Mouse (Mus musculus) hindbrain, embryonic 15.5 days (tissue): ENCODE results near the gene Phkg1. TPM values are rescaled to one million over a fixed set of nuclear protein-coding genes. Genes with fewer than 3 reads are reported as not detected.
"Not testable (repeated sequence)": the region's sequence is repeated elsewhere in the genome, so short reads cannot be mapped to it uniquely, and the experiment has no call there.

Experiments used
- ATAC-seq: fragments of 200-750 bp; cut with Nextera tagmentation; 2 replicates; pipeline ENCODE4 v1.8.0; 2017; ENCODE audit warnings: low read depth, moderate number of reproducible peaks, moderate TSS enrichment; ENCODE audit not compliant: low FRiP score
- H3K27ac ChIP-seq: fragments of 300-500 bp; sonication (generic); replicated peaks from 2 replicates; pipeline ENCODE4 v1.5.1; 2015; ENCODE audit warnings: mild to moderate bottlenecking, inconsistent platforms
- H3K27me3 ChIP-seq: fragments of 300-500 bp; sonication (generic); 2 replicates; pipeline ENCODE4 v1.6.1; 2015; ENCODE audit warnings: control low read depth, inconsistent platforms
- H3K36me3 ChIP-seq: fragments of 300-500 bp; sonication (generic); 2 replicates; pipeline ENCODE4 v1.6.1; 2015; ENCODE audit warnings: control low read depth, inconsistent platforms
- H3K4me1 ChIP-seq: fragments of 300-500 bp; sonication (generic); replicated peaks from 2 replicates; pipeline ENCODE4 v1.6.1; 2015; ENCODE audit warnings: control low read depth, inconsistent platforms
- H3K4me2 ChIP-seq: fragments of 300-500 bp; sonication (generic); 2 replicates; pipeline ENCODE4 v1.6.1; 2015; ENCODE audit warnings: moderate library complexity, mild to moderate bottlenecking, inconsistent platforms
- H3K4me3 ChIP-seq: fragments of 300-500 bp; sonication (generic); 2 replicates; pipeline ENCODE4 v1.5.1; 2015; ENCODE audit warnings: mild to moderate bottlenecking, inconsistent platforms
- H3K9ac ChIP-seq: fragments of 300-500 bp; sonication (generic); 2 replicates; pipeline ENCODE4 v1.6.1; 2015; ENCODE audit warnings: inconsistent platforms
- H3K9me3 ChIP-seq: fragments of 300-500 bp; sonication (generic); 2 replicates; pipeline ENCODE4 v1.6.1; 2016; ENCODE audit warnings: control low read depth, inconsistent platforms
- WGBS: fragments of 180-500 bp; shearing (Covaris S2); methylation state at CpG from one replicate; pipeline ENCODE4 v1.1.7; 2015; 5-methylcytosine and 5-hydroxymethylcytosine counted together
- polyA plus RNA-seq: library from polyadenylated mRNA; unstranded; fragments of >200 nt; fragmentation: Nextera tagmentation; extraction: Ambion mirVana; gene quantifications from 2 replicates; pipeline ENCODE4 v1.2.1, GENCODE M21; 2015

The Phkg1 gene
- 0.69 and 0.79 TPM in 2 replicates for polyA plus RNA-seq

DNA sequence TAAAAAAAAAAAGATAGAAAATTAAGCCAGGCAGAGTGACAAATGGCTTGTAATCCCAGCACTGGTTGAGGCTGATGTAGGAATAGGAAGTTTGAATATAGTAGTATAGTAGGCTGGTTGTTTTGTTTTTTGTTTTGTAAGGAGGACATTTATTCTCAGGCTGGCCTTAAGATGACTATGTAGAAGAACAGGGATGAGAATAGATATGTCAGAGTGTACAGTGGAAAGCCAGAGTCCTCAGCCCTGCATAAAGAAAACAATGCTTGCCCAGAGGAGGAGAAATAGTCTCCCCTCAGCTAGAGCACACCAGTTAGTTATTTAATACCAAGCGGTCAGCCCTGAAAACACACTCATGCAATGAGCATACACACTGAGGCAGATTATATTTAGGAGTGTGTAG lies at the start of gene Phkg1:
Gene Phkg1 (minus strand): TSS at position 101 of the 400 bp plus-strand sequence.
- Histone ChIP-seq H3K36me3 (peaks cover 20% of the 10 kb centered on the region), H3K4me2 (no peak within 1 kb of the TSS), H3K4me1 (peaks cover 14% of the 10 kb centered on the region), H3K4me3 (no peak within 1 kb of the TSS), H3K27me3 (no peaks in the 10 kb centered on the region), H3K9me3 (no peaks in the 10 kb centered on the region), H3K9ac (no peak within 1 kb of the TSS), H3K27ac (no peak within 1 kb of the TSS)
- WGBS: 95% methylated on average over 1 of the region's 1 CpGs
- ATAC-seq: no peak

DNA sequence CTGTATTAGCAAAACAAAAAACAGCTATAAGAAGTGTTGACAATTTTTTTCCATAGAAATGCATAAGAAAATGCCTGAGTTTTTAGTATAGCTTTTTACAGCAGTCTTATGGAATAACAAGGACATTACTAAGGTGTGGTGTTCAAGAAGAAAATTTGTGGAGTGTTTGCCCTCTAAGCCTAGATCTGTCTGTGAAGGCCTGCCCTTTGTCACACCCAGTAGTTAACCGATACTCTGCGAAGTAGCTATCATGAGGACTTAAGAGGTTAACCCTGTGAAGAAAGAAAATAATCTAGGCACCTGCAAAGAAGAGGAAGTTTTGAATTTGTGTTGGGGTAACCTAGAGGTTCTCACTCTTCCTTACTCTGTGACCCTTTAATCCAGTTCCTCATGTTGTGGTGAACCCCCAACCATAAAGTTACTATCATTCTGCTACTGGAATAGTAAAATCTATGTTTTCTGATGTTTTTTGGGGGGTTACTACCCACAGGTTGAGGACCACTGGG lies 49.2 kb upstream of the Phkg1 start:
- H3K9me3 ChIP-seq: no peaks in the 10 kb centered on the region
- no peaks in the 10 kb centered on the region for H3K36me3 ChIP-seq
- H3K4me2 ChIP-seq: no peak overlapping the region
- no peak overlapping the region for H3K9ac ChIP-seq
- WGBS: 98% methylated on average over 2 of the region's 2 CpGs
- no peak overlapping the region for H3K4me3 ChIP-seq
- H3K27me3 ChIP-seq: no peaks in the 10 kb centered on the region
- no peak overlapping the region for H3K27ac ChIP-seq
- peaks cover 10% of the 10 kb centered on the region for H3K4me1 ChIP-seq
- no peak for ATAC-seq

DNA sequence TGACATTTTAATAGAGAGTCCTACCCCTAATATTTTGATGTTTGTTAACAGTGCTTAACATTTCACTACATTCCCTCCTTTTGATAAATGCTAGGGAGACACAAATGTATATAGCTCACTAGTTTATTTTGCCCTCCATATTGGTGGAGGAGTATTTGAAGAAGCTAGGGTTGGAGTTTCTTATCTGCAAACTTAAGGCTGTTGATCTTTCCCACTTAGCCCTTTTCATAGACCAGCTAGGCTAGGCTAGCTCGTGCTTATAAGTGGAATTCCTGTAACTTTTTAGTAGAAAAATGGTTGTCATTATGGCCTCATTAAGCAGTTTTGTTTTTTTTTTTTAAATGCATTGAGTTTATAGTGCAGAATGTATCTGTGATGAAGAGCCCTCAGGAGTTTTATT lies 45.1 kb upstream of the Phkg1 start:
- Histone ChIP-seq H3K4me3 (no peak overlapping the region), H3K27ac (no peak overlapping the region), H3K9ac (no peak overlapping the region), H3K9me3 (no peaks in the 10 kb centered on the region), H3K27me3 (no peaks in the 10 kb centered on the region), H3K4me1 (peaks cover 10% of the 10 kb centered on the region), H3K36me3 (no peaks in the 10 kb centered on the region), H3K4me2 (0 out of 2 replicates have a peak overlapping the region, but pooled peaks have one; percentile 15)
- ATAC-seq: no peak
- 89% methylated on average over 1 of the region's 1 CpGs for WGBS

DNA sequence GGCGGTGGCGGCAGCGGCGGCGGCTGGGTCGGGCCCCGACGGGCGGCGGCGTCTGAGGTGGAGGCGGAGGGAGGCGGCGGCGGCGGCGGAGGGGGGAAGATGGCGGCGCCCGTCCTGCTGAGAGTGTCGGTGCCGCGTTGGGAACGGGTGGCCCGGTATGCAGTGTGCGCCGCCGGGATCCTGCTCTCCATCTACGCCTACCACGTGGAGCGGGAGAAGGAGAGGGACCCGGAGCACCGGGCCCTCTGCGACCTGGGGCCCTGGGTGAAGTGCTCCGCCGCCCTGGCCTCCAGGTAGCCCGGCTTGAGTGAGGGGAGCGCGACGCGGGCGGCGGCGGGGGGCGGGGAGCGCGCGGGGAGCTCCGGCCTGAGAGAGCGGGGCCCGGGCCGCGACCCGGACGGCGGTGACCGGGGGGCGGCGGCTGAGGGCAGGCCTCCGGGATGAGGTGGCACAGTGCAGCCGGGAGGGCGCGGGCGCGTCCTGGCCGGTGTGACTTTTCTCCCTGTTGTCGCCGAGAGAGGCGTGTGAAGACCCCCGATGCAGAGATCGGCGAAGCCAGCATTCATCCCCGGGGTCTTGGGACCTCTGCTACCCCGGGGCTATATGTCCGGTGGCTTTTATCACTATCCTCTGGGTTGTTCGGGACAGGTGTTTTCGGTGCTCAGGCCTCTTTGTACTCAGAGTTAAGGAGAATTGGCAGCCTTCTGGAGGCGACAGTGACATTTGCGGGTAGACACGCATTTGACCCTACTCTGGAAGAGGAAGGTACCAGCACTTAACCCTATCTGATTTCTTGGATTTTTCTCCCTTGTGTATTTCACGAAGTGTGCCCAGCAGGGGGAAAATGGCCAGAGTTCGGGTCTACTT lies 44.0 kb upstream of the Phkg1 start:
- Histone ChIP-seq H3K27ac (peak overlapping the region; percentile 65), H3K9ac (peak overlapping the region; percentile 71), H3K4me2 (peak overlapping the region; percentile 60), H3K4me3 (peak overlapping the region; percentile 58)
- not testable (repeated sequence) for H3K9me3 ChIP-seq, H3K27me3 ChIP-seq, H3K4me1 ChIP-seq, H3K36me3 ChIP-seq
- ATAC-seq: peak; percentile 49
- under 1% methylated on average over 40 of the region's 82 CpGs for WGBS

DNA sequence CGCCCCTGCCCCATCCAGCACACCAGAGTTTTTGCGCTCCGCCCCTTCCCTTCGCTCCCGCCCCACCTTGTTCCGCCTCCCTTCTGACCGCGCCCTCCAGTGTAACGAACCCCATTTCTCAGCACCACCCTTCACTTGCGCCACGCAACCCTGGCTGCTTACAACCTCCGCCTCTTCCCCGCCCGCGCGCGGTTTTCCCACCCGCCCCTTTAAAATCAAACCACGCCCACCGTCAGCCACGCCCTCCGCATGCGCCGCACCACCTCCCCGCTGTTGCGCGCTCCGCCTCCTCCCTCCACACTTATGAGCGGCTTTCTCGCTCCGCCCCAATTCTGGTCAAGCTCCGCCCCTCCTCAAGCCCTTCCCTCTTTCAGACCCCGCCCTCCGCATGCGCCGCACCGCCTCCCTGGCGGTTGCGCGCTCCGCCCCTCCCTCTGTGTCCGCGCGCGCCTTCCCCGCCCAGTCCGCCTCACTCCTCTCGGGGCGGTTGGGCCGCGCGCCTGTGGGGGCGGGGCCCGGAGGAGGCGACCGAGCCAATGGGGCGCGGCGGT lies 43.2 kb upstream of the Phkg1 start, which contains the start of gene Vkorc1l1:
Gene Vkorc1l1 (plus strand): TSS at position 476 of the 551 bp plus-strand sequence.
- peak; percentile 98 for ATAC-seq
- Histone ChIP-seq H3K4me2 (peak within 1 kb of the TSS; percentile 60), H3K27ac (peak within 1 kb of the TSS; percentile 75), H3K9me3 (no peaks in the 10 kb centered on the region), H3K27me3 (no peaks in the 10 kb centered on the region), H3K4me1 (peaks cover 10% of the 10 kb centered on the region), H3K4me3 (peak within 1 kb of the TSS; percentile 58), H3K9ac (peak within 1 kb of the TSS; percentile 71), H3K36me3 (no peaks in the 10 kb centered on the region)
- WGBS: 1% methylated on average over 52 of the region's 59 CpGs

DNA sequence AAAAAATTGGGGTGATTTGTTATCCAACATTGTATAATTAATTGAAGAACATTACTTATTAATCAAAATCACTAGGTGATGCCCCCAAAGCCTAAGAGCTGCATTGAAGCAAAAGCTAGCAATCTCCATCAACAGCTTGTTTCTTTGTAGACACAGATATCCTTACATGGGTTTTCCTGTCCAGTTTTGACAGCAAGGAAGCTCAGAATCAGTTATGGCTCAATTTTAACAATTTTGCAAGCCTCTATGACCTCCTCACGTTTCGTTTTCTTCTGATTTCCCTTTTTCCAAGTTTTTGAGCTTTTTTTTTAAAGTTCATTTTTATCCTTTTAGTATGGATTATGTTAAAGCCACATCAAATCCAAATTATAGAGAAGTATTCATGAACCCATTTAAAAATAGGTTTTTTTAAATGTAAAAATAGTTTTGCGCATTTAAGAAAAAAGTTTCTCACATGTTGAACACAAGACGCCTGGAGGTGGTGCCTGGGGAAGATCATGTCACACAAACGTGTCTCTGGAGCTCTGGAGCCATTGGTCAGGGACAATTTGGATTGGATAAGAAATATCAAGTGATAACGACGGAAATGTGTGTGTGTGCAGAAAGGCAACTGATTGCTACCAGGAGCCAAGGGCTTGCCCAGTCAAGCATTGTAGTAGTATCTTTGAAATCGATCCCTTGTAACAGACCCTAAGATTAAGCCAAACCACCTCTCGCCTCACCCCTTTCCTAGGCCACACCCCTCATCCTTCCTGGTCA lies 42.6 kb upstream of the Phkg1 start:
- H3K27me3 ChIP-seq: no peaks in the 10 kb centered on the region
- peak overlapping the region; percentile 57 for H3K4me2 ChIP-seq
- H3K4me1 ChIP-seq: peaks cover 10% of the 10 kb centered on the region
- no peaks in the 10 kb centered on the region for H3K9me3 ChIP-seq
- H3K27ac ChIP-seq: peak overlapping the region; percentile 75
- H3K9ac ChIP-seq: peak overlapping the region; percentile 32; the same call in 1 of the 2 replicates
- H3K4me3 ChIP-seq: peak overlapping the region; percentile 58
- 9% methylated on average over 9 of the region's 9 CpGs for WGBS
- H3K36me3 ChIP-seq: no peaks in the 10 kb centered on the region
- no peak for ATAC-seq

DNA sequence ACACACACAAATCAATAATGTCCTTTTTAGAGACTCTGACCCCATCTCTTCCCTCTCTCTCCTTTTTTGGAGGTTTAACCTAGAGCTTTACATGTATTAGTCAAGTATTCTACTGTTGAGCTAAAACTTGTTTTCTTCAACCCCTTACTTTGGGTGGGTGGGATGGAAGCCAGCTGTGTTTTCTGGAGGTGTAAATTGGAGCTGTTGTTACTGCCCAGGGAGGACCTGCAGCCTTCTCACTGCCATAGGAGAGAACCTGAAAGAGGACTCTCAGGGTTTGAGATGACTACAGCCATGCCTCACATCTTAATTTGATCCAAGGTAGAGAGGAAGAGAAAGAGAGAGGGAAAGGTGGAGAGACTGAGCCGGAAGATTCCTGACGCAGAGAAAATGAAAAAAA lies 41.9 kb upstream of the Phkg1 start:
- H3K9ac ChIP-seq: no peak overlapping the region
- no peak overlapping the region for H3K27ac ChIP-seq
- no peak for ATAC-seq
- 71% methylated on average over 2 of the region's 2 CpGs for WGBS
- no peak overlapping the region for H3K4me2 ChIP-seq
- no peaks in the 10 kb centered on the region for H3K9me3 ChIP-seq
- H3K4me3 ChIP-seq: no peak overlapping the region
- H3K36me3 ChIP-seq: no peaks in the 10 kb centered on the region
- H3K27me3 ChIP-seq: no peaks in the 10 kb centered on the region
- H3K4me1 ChIP-seq: peaks cover 10% of the 10 kb centered on the region

DNA sequence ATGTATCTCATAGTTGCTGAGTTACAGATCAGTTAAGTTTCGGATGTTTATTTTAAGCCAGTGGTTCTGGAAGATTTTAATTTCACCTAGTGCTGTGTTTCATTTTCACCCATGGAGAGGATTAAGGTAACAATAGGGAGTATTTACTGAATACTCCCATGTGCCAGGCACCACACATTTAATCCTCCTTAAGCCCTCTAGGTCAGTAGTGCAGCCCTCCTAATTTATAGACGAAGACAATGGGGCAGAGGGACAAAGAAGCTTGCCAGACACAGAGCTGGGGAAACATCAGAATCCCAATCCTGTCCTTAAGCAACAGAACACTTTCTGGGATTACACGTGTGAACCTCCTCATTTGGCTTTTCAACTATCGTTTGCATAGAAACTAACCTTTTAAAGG lies 38.6 kb upstream of the Phkg1 start:
- 54% methylated on average over 4 of the region's 4 CpGs for WGBS
- Histone ChIP-seq H3K27ac (no peak overlapping the region), H3K9ac (no peak overlapping the region), H3K4me2 (no peak overlapping the region), H3K36me3 (no peaks in the 10 kb centered on the region), H3K4me3 (no peak overlapping the region), H3K4me1 (no peaks in the 10 kb centered on the region), H3K9me3 (no peaks in the 10 kb centered on the region), H3K27me3 (no peaks in the 10 kb centered on the region)
- ATAC-seq: no peak

DNA sequence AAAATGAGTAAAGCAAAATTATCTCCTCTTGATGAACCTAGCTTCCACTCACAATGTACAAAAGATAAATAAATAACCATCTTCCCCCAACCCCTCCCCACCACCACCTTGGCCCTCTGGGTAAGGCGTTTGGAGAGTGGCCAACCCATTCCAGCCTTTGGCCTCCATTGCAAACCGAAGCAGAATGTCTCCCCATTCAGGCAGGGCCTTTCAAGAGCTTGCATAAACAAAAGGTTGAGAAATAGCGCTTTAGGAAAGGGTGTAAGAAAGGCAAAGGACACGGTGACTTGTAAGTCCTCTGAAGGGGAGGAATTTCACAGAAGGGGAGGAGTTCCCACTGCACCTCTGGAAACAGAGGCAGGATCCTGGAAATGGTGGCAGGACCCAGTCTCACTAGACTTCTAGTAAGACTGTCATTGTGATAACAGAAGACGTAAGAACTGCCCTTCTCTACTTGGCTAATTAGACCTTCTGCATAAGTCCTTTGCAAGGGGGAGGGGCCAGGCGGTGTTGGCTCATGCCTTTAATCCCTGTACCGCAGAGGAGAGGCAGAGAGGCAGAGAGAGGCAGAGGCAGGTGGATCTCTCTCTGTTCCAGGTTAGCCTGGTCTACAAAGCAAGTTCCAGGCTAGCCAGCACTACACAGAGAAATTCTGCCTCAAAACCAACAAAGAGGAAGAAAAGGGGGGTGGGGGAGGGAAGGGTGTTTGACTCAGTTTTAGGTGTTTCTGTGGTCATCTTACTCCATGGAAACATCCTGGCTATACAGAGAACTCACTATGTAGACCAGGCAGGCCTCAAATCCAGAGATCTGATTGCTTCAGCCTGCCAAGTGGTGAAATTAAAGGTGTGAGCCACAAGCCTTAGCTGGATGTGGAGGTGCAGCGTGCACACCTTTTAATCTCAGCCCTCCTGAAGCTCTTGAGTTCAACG lies 31.8 kb upstream of the Phkg1 start:
- Histone ChIP-seq H3K4me2 (no peak overlapping the region), H3K27ac (no peak overlapping the region), H3K4me3 (no peak overlapping the region), H3K4me1 (no peaks in the 10 kb centered on the region), H3K36me3 (no peaks in the 10 kb centered on the region), H3K9me3 (no peaks in the 10 kb centered on the region), H3K27me3 (no peaks in the 10 kb centered on the region), H3K9ac (no peak overlapping the region)
- no peak for ATAC-seq
- WGBS: 49% methylated on average over 9 of the region's 9 CpGs

DNA sequence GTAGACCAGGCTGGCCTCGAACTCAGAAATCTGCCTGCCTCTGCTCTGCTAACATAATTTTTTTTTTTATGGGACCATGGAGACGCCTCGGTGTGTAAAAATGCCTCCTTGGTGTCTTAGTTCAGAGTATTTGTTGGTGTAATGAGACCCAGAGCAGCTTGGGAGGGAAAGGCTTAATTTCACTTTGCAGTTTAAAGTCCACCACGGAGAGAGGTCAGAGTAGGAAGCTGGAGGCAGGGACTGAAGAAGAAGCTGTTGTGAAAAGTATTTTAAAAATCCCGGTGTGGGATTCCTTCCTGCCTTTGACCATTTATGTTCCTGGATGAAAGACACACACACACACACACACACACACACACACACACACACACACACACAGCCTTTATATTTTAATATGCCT lies 27.6 kb upstream of the Phkg1 start:
- WGBS: 84% methylated on average over 5 of the region's 5 CpGs
- no peaks in the 10 kb centered on the region for H3K4me1 ChIP-seq
- no peaks in the 10 kb centered on the region for H3K27me3 ChIP-seq
- H3K9me3 ChIP-seq: no peaks in the 10 kb centered on the region
- no peak overlapping the region for H3K27ac ChIP-seq
- no peak overlapping the region for H3K4me3 ChIP-seq
- H3K9ac ChIP-seq: no peak overlapping the region
- no peak overlapping the region for H3K4me2 ChIP-seq
- ATAC-seq: no peak
- H3K36me3 ChIP-seq: no peaks in the 10 kb centered on the region

DNA sequence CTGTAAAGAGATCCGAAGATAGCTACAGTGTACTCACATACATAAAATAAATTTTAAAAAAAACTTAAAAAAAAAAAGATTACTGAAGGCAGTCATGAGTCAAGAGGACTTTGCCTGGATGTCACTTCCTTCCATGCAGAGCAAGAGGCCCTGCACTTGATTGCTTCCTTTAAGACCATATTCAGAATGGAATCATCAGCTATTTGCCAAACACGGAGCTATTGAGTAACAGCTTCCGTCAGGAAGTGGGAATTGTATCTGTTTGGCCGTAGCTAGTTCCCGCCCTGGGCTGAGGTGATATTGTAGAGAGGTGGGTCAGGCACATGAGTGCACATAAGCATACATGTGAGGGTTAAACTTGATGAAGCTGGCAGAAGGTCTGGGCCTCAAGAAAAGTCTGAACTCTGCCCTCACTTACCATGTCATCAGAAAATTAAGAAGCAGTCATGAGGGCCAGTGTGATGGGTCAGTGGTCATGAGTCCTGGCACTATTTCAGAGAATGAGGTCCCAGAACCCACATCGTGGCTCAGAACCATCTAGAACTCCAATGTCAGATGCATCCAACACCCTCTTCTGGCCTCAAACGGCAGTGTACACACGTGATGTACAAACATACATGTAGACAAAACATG lies 26.6 kb upstream of the Phkg1 start:
- no peak for ATAC-seq
- no peaks in the 10 kb centered on the region for H3K9me3 ChIP-seq

More for the DNA sequence above, 26.6 kb upstream of the Phkg1 start:
- no peaks in the 10 kb centered on the region for H3K36me3 ChIP-seq
- 92% methylated on average over 8 of the region's 8 CpGs for WGBS
- no peak overlapping the region for H3K4me2 ChIP-seq
- no peak overlapping the region for H3K27ac ChIP-seq
- no peaks in the 10 kb centered on the region for H3K27me3 ChIP-seq
- H3K9ac ChIP-seq: no peak overlapping the region
- H3K4me1 ChIP-seq: no peaks in the 10 kb centered on the region
- H3K4me3 ChIP-seq: no peak overlapping the region
